Comparison of ENCODE assay signal across 8 mouse cellular contexts in the genomic region with DNA sequence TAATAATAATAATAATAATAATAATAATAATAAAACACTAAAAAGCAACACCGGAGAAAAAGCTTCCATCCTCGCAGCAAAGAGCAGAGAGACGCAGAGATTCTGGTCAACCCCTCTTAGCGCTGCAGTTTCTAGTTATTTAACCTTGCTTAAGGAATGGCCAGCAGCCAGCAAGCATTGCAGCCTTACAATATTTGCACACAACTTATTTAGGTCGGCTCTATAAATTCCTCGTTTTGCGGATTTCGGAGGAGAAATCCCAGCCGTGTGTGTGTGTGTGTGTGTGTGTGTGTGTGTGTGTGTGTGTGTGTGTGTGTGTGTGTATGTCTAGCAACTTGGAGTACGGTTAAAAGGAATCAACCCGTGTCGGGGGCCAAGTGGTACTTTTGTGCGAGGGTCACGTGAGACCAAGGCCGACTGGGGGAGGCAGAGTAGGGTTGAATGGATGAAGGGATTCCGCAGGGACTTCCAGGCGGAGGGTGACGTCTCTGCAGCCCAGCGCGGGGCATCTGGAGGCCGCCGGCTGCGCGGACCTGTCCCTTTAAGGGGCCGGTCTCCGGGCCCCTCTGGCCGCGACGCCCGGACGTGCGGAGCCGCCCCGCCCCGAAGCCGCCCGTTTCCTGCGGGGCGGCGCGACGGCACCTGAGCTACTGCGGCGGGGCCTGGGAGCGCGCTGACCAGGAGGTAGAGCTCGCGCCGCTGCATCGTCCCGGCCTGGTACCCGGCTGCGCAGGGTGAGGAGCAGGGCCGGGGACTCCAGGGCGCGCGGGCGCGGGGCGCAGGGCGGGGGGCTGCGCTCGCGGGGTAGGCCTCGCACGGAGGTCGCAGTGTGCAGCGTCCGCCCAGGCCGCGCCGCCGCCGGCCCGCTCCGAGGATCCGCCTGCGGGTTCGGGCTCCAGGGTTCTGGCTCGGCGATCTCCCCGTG. TPM values are rescaled to one million over a fixed set of nuclear protein-coding genes. Genes with fewer than 3 reads are reported as not detected.
A peak's percentile ranks its signal among the peaks of the same experiment; 100 is the strongest.
DNase-seq lines count a peak whose midpoint lies in the region; ATAC-seq and TF ChIP-seq lines count a peak whose summit lies in the region.

No protein-coding gene starts in this region.

- H3K4me2 ChIP-seq in forebrain, embryonic 15.5 days (replicated peaks), result peak overlapping the region; percentile 82

- TF ChIP-seq EP300 in ES-Bruce4 (IDR thresholded peaks at IDR 0.05; ENCODE audit: insufficient read depth, low read depth, low read length), result no peak

- TF ChIP-seq CTCF in ES-Bruce4 (IDR thresholded peaks at IDR 0.05; ENCODE audit: low read depth, low read length), result no peak
- no peak for TF ChIP-seq CTCF in layer of hippocampus, adult 2 months (conservative IDR thresholded peaks at IDR 0.05)
- no peak for TF ChIP-seq CTCF in lung, adult 2 months (IDR thresholded peaks at IDR 0.05; ENCODE audit: insufficient read depth, low read length)

- peak; percentile 95 for ATAC-seq in forebrain, embryonic 15.5 days (replicated peaks)
- peak; percentile 24 for ATAC-seq in neutrophil, adult 5-6 weeks (ENCODE audit: extremely low read depth, insufficient number of reproducible peaks, low FRiP score, poor library complexity, severe bottlenecking)

- H3K9me3 ChIP-seq in ES-Bruce4 (replicated peaks; ENCODE audit: control insufficient read depth, insufficient read depth, low read length, poor library complexity, severe bottlenecking), result no peaks in the 10 kb centered on the region
- H3K9me3 ChIP-seq in forebrain, embryonic 15.5 days, result no peaks in the 10 kb centered on the region

- under 1% methylated on average over 70 of the region's 82 CpGs for WGBS in forebrain, embryonic 15.5 days
- under 1% methylated on average over 82 of the region's 82 CpGs for WGBS in lung, adult 2 months

- no peaks in the 10 kb centered on the region for H3K36me3 ChIP-seq in ES-Bruce4 (ENCODE audit: control insufficient read depth, insufficient read depth, low read length, poor library complexity, severe bottlenecking)
- H3K36me3 ChIP-seq in forebrain, embryonic 15.5 days, result no peaks in the 10 kb centered on the region

- no peaks in the 10 kb centered on the region for H3K27me3 ChIP-seq in ES-Bruce4 (ENCODE audit: control insufficient read depth, insufficient read depth, low read length, poor library complexity, severe bottlenecking)
- no peaks in the 10 kb centered on the region for H3K27me3 ChIP-seq in forebrain, embryonic 15.5 days

- DNase-seq in cerebellum, adult 11 months, result peak; percentile 72
- peak; percentile 71 for DNase-seq in heart, postnatal 25 days (ENCODE audit: low spot score)
- peak; percentile 68 to 81 for DNase-seq in layer of hippocampus, adult 2 months (ENCODE audit: low spot score in 2 of 2)
- peak; percentile 76 for DNase-seq in lung, adult 2 months
- DNase-seq in testis, postnatal 14 days (ENCODE audit: low spot score), result peak; percentile 77

- H3K9ac ChIP-seq in ES-Bruce4 (ENCODE audit: low read depth, poor library complexity, severe bottlenecking), result peak overlapping the region; percentile 95
- H3K9ac ChIP-seq in forebrain, embryonic 15.5 days (replicated peaks), result peak overlapping the region; percentile 99

- TF ChIP-seq POLR2A in ES-Bruce4 (IDR thresholded peaks at IDR 0.05; ENCODE audit: insufficient read depth, low read length), result no peak
- TF ChIP-seq POLR2A in lung, adult 2 months (IDR thresholded peaks at IDR 0.05; ENCODE audit: borderline replicate concordance, extremely low read depth, low read depth, low read length), result peak; percentile 60; the same call in 1 of the 2 replicates

- peak overlapping the region; percentile 30; the same call in 1 of the 2 replicates for H3K27ac ChIP-seq in ES-Bruce4 (ENCODE audit: insufficient read depth, low read length)
- peak overlapping the region; percentile 85 for H3K27ac ChIP-seq in forebrain, embryonic 15.5 days (replicated peaks)
- H3K27ac ChIP-seq in layer of hippocampus, adult 2 months, result peak overlapping the region; percentile 93

- peaks cover 2% of the 10 kb centered on the region for H3K4me1 ChIP-seq in ES-Bruce4 (ENCODE audit: control insufficient read depth, insufficient read depth, low read length)
- peaks cover 25% of the 10 kb centered on the region for H3K4me1 ChIP-seq in forebrain, embryonic 15.5 days
- peaks cover 12% of the 10 kb centered on the region for H3K4me1 ChIP-seq in lung, adult 2 months (ENCODE audit: control insufficient read depth, insufficient read depth, low read length)

- intact Hi-C loops in heart, postnatal 25 days (cut with DNase I), result loop anchor here (5.0 kb wide), 1 partner anchor 82 kb away; no protein-coding TSS in a partner anchor

- peak overlapping the region; percentile 75 for H3K4me3 ChIP-seq in ES-Bruce4 (ENCODE audit: low read depth, low read length)
- H3K4me3 ChIP-seq in forebrain, embryonic 15.5 days, result peak overlapping the region; percentile 98
- peak overlapping the region; percentile 77 for H3K4me3 ChIP-seq in layer of hippocampus, adult 2 months
- peak overlapping the region; percentile 75 for H3K4me3 ChIP-seq in lung, adult 2 months (replicated peaks; ENCODE audit: extremely low read depth, low read depth, low read length)

RNA-seq across cellular contexts. Expression of a gene that starts 0.7 kb away (rescaled TPM):
- polyA plus RNA-seq in ES-Bruce4 (2011; ENCODE audit: insufficient read depth, insufficient read length, low read depth, missing spikeins), result 135 TPM in 2 replicates
- polyA plus RNA-seq in forebrain, embryonic 15.5 days (2015; fragmentation: Nextera tagmentation; extraction: Ambion mirVana), result 63.7 and 68.3 TPM in 2 replicates
- total RNA-seq in heart, postnatal 25 days (2021), result 100 to 1,000 TPM; 187 to 193 TPM
- 10 to 100 TPM; 82.8 to 95.2 TPM for total RNA-seq in layer of hippocampus, adult 2 months (2021)
- 5.2 and 9.0 TPM in 2 replicates for polyA plus RNA-seq in lung, adult 2 months (2012; rRNA removed)
- 112 and 124 TPM in 2 replicates for total RNA-seq in neutrophil, adult 5-6 weeks (2017)

Comparison
In these comparisons a context has a peak if more than half of its experiments do, and no peak if none do; other contexts are left out.
1. Peak in every context shown above with its lines: DNase-seq, ATAC-seq, H3K4me3 ChIP-seq and H3K27ac ChIP-seq.
2. H3K27ac ChIP-seq: peak in every context shown above with its lines; median percentile 93 in layer of hippocampus, adult 2 months; 85 in forebrain, embryonic 15.5 days; 30 in ES-Bruce4.